Mouse (Mus musculus): ENCODE measurements around the gene Upk3bl. TPM values are rescaled to one million over a fixed set of nuclear protein-coding genes. Genes with fewer than 3 reads are reported as not detected.
A peak's percentile ranks its signal among the peaks of the same experiment; 100 is the strongest.

The Upk3bl gene
- polyA plus RNA-seq, 1 experiment from 2014 or later: 1.2 TPM

DNA sequence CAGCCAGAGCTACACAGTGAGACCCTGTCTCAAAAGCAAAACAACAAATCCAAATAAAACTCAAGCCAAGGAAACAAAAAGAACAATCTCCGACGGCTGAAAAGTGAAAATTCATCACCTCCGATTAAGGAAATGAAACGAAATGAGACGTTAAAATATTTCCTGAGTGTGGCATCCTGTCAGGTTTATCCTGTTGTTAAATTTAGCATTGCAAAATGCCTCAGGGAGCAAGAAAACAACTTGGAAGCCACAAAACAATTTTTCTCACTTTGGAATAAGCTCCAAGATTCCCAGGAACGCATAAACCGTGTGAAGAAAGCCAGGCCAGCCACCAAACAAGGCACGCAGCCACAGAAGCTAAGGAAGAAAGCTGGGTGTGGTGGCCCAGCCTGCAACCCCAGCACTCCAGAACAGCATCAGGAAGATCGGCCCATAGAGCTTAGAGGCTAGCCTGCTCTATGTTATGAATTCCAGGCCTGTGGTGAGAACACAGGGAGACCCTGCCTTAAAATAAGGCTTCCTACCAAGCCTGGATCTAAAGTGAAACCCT is 22.8 kb downstream of the Upk3bl start:
- no peak overlapping the region for H3K4me2 ChIP-seq (replicated peaks; ENCODE audit: low read depth, low read length)
- 66% methylated on average over 9 of the region's 9 CpGs for WGBS
- no peaks in the 10 kb centered on the region for H3K4me1 ChIP-seq (ENCODE audit: insufficient read depth, low read depth, low read length)
- TF ChIP-seq EP300 (IDR thresholded peaks at IDR 0.05): no peak
- TF ChIP-seq CTCF (IDR thresholded peaks at IDR 0.05): no peak
- H3K27me3 ChIP-seq (replicated peaks; ENCODE audit: insufficient read depth, low read length): no peaks in the 10 kb centered on the region
- H3K36me3 ChIP-seq (ENCODE audit: insufficient read depth, low read length): no peaks in the 10 kb centered on the region
- no peak overlapping the region for H3K4me3 ChIP-seq (ENCODE audit: low read depth, low read length)
- H3K9me3 ChIP-seq (ENCODE audit: low read length): no peaks in the 10 kb centered on the region
- no peak for DNase-seq (ENCODE audit: low spot score)
- ATAC-seq: no peak
- no peak overlapping the region for H3K27ac ChIP-seq (ENCODE audit: low read length)
- H3K9ac ChIP-seq (replicated peaks; ENCODE audit: low read depth): no peak overlapping the region

DNA sequence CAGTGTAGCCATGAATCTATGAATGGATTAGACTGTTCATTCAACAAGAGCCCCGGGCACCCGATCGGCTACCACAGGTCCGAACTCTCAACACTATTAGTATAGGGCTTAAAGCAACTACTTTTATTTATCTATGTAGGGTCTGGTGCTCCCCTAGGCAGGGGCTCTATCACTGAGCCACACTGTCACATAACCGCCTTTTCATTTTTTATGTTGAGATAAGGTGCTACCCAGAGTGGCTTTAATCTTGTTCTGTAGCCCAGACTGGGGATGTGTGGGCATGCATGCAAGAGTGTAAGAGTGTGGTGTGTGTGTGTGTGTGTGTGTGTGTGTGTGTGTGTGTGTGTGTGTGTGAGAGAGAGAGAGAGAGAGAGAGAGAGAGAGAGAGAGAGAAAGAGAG is 23.8 kb downstream of the Upk3bl start:
- Histone ChIP-seq H3K4me3 (ENCODE audit: low read depth, low read length) (no peak overlapping the region), H3K9me3 (ENCODE audit: low read length) (no peaks in the 10 kb centered on the region), H3K36me3 (ENCODE audit: insufficient read depth, low read length) (no peaks in the 10 kb centered on the region), H3K27ac (ENCODE audit: low read length) (no peak overlapping the region), H3K27me3 (replicated peaks; ENCODE audit: insufficient read depth, low read length) (no peaks in the 10 kb centered on the region), H3K9ac (replicated peaks; ENCODE audit: low read depth) (no peak overlapping the region), H3K4me2 (replicated peaks; ENCODE audit: low read depth, low read length) (no peak overlapping the region), H3K4me1 (ENCODE audit: insufficient read depth, low read depth, low read length) (no peaks in the 10 kb centered on the region)
- TF ChIP-seq CTCF (IDR thresholded peaks at IDR 0.05) (no peak), EP300 (IDR thresholded peaks at IDR 0.05) (no peak)
- DNase-seq (ENCODE audit: low spot score): no peak
- no peak for ATAC-seq
- WGBS: 88% methylated on average over 5 of the region's 5 CpGs

DNA sequence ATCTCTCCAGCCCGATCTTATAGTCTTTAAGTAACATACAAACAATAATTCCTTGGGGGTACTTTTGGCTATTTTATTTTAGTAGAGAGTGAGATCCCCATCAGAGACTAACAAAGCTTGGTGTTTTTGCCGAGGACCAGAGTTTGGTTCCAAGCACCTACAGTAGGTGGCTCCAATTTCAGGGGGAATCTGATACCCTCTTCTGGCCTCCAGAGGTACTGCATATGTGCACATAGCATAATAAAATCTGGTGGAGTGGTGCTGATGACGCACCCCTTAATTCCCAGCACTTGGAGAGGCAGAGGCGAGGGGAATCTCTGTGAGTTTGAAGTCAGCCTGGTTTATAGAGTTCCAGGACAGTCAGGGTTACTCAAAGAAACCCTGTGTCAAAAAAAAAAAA is 28.1 kb downstream of the Upk3bl start:
- H3K4me2 ChIP-seq (replicated peaks; ENCODE audit: low read depth, low read length): no peak overlapping the region
- no peak overlapping the region for H3K4me3 ChIP-seq (ENCODE audit: low read depth, low read length)
- H3K36me3 ChIP-seq (ENCODE audit: insufficient read depth, low read length): no peaks in the 10 kb centered on the region
- H3K9me3 ChIP-seq (ENCODE audit: low read length): no peaks in the 10 kb centered on the region
- no peak for ATAC-seq
- no peak for DNase-seq (ENCODE audit: low spot score)
- H3K4me1 ChIP-seq (ENCODE audit: insufficient read depth, low read depth, low read length): peaks cover 3% of the 10 kb centered on the region; the same call in 1 of the 2 replicates
- H3K27ac ChIP-seq (ENCODE audit: low read length): no peak overlapping the region
- TF ChIP-seq CTCF (IDR thresholded peaks at IDR 0.05): peak; percentile 47
- no peak for TF ChIP-seq EP300 (IDR thresholded peaks at IDR 0.05)
- no peak overlapping the region for H3K9ac ChIP-seq (replicated peaks; ENCODE audit: low read depth)
- no peaks in the 10 kb centered on the region for H3K27me3 ChIP-seq (replicated peaks; ENCODE audit: insufficient read depth, low read length)
- WGBS: 73% methylated on average over 4 of the region's 4 CpGs

DNA sequence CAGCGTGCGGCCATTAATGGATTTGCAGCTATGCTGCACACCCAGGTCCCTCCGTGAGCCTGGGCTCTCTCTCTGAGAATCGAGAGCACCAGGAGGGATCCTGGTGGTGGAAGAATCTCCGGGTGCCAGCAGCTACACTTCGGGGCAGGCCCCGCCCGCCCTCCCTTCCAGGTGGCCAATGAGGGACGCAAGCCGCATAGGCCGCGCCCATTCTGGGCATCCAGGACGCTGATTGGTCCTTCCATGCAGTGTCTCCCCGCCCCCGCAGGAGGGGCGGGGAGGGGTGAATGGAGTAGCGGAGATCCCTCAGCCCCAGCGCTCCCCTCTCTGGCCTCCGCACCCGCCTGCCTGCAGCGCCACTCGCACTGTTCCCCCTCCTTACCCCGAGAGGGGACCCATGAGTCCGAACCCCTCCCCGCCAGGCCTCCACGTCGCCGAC is 29.4 kb downstream of the Upk3bl start, which contains the start of gene Rasa4:
Gene Rasa4 (plus strand): TSS at position 248 of the 439 bp plus-strand sequence.
- Histone ChIP-seq H3K4me1 (ENCODE audit: insufficient read depth, low read depth, low read length) (peaks cover 3% of the 10 kb centered on the region; the same call in 1 of the 2 replicates), H3K27ac (ENCODE audit: low read length) (no peak within 1 kb of the TSS), H3K9ac (replicated peaks; ENCODE audit: low read depth) (peak within 1 kb of the TSS; percentile 16; the same call in 1 of the 2 replicates), H3K4me3 (ENCODE audit: low read depth, low read length) (peak within 1 kb of the TSS; percentile 44), H3K4me2 (replicated peaks; ENCODE audit: low read depth, low read length) (peak within 1 kb of the TSS; percentile 83), H3K27me3 (replicated peaks; ENCODE audit: insufficient read depth, low read length) (no peaks in the 10 kb centered on the region), H3K9me3 (ENCODE audit: low read length) (no peaks in the 10 kb centered on the region), H3K36me3 (ENCODE audit: insufficient read depth, low read length) (no peaks in the 10 kb centered on the region)
- ATAC-seq (peak; percentile 100), DNase-seq (ENCODE audit: low spot score) (peak; percentile 95)
- under 1% methylated on average over 23 of the region's 28 CpGs for WGBS
- TF ChIP-seq CTCF (IDR thresholded peaks at IDR 0.05) (0 out of 2 replicates have a peak, but pooled peaks have one; percentile 1), EP300 (IDR thresholded peaks at IDR 0.05) (no peak)

DNA sequence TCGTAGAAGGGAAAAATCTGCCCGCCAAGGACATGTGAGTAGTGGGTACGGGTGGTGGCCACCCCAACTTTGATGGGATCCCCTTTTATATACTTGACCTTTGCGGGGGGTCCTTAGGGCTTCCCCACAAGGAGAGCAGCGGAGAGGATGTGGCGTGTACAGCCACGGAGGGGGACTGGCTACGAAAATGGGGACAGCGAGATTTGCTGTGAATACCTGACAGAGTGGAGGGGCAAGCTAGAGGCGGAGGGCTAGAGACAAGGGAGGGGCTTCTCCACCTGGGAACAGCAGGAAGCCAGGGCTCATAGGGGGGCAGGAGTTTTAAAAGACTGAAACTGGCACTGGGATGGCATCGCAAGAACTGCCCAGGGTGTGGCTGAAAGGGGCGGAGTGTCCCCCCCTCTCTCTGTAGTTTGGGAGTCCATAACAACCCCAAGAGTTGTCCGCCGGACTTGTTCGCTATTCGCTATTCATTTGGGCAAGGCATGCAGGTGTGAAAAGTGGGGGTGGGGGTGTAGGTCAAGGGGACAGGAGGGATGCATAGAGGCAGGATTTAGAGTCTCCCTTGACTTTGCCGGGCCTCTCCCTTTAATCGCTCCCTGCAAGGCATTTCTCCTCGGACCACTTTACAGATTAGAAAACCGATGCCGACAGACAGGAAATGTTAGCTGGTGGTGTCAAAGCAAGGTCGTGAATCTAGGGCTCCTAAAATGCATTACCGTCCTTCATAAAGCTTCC is 30.0 kb downstream of the Upk3bl start:
- WGBS: 4% methylated on average over 23 of the region's 23 CpGs
- Histone ChIP-seq H3K4me2 (replicated peaks; ENCODE audit: low read depth, low read length) (peak overlapping the region; percentile 83), H3K36me3 (ENCODE audit: insufficient read depth, low read length) (no peaks in the 10 kb centered on the region), H3K27ac (ENCODE audit: low read length) (no peak overlapping the region), H3K4me3 (ENCODE audit: low read depth, low read length) (peak overlapping the region; percentile 44), H3K27me3 (replicated peaks; ENCODE audit: insufficient read depth, low read length) (no peaks in the 10 kb centered on the region), H3K9me3 (ENCODE audit: low read length) (no peaks in the 10 kb centered on the region), H3K4me1 (ENCODE audit: insufficient read depth, low read depth, low read length) (peaks cover 3% of the 10 kb centered on the region; the same call in 1 of the 2 replicates), H3K9ac (replicated peaks; ENCODE audit: low read depth) (peak overlapping the region; percentile 16; the same call in 1 of the 2 replicates)
- DNase-seq (ENCODE audit: low spot score): peak; percentile 16
- TF ChIP-seq CTCF (IDR thresholded peaks at IDR 0.05) (no peak), EP300 (IDR thresholded peaks at IDR 0.05) (no peak)
- ATAC-seq: peak; percentile 12

DNA sequence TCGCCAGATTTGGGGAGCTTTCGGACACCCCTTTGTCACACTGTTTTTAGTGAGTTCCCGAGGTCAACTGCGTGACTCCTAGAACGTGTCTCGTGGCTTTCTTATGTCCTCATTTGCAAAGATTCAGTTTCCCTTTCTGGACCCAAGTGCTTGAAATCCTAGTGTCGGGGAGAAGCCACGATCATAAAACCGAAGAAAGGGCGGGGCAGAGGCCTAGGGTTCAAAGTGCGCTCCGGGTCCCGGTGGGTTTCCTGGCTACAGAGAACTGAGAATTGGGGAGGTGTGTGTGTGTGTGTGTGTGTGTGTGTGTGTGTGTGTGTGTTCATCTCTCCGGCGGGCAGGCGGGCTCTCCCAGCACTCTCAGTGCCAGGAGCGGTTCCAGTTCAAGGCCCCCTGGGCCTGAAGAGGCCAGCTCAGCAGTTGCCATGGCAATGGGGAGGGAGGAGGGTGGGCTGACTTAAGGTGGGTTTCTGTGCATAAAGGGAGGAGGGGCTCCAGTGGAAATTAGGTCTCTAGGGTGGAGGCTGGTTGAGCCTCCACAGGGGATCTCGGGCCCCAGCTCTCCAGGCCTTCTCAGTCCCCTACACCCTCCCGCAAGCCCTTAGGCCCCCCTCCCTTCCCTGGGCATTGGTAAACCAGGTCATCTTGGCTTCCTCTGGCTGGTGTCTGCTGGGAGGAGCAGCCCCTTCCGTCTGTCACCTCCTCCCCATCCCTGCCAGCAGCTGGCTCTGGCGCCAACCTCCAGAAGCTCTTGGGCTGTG is 30.8 kb downstream of the Upk3bl start:
- Histone ChIP-seq H3K27ac (ENCODE audit: low read length) (no peak overlapping the region), H3K4me3 (ENCODE audit: low read depth, low read length) (peak overlapping the region; percentile 44; the same call in 1 of the 2 replicates), H3K27me3 (replicated peaks; ENCODE audit: insufficient read depth, low read length) (no peaks in the 10 kb centered on the region), H3K36me3 (ENCODE audit: insufficient read depth, low read length) (no peaks in the 10 kb centered on the region), H3K9ac (replicated peaks; ENCODE audit: low read depth) (no peak overlapping the region), H3K4me2 (replicated peaks; ENCODE audit: low read depth, low read length) (peak overlapping the region; percentile 83), H3K4me1 (ENCODE audit: insufficient read depth, low read depth, low read length) (peaks cover 3% of the 10 kb centered on the region; the same call in 1 of the 2 replicates), H3K9me3 (ENCODE audit: low read length) (no peaks in the 10 kb centered on the region)
- ATAC-seq (no peak), DNase-seq (ENCODE audit: low spot score) (no peak)
- TF ChIP-seq EP300 (IDR thresholded peaks at IDR 0.05) (no peak), CTCF (IDR thresholded peaks at IDR 0.05) (no peak)
- WGBS: 23% methylated on average over 16 of the region's 21 CpGs

Measured in lung, postnatal 0 days (tissue).